Mouse (Mus musculus) cortical plate, adult 2 months (tissue): Measurements from ENCODE around the gene Fam49a. TPM values are rescaled to one million over a fixed set of nuclear protein-coding genes. Genes with fewer than 3 reads are reported as not detected.
"Not testable (repeated sequence)": the region's sequence is repeated elsewhere in the genome, so short reads cannot be mapped to it uniquely, and the experiment has no call there.

ENCODE experiments used
- H3K27ac ChIP-seq: fragments of 200-500 bp; 2 replicates; pipeline ENCODE4 v1.5.1; 2012; ENCODE audit warnings: low read length, control low read depth, inconsistent platforms; ENCODE audit not compliant: insufficient read depth
- H3K4me1 ChIP-seq: fragments of 200-500 bp; 2 replicates; pipeline ENCODE4 v1.6.1; 2011; ENCODE audit warnings: low read length; ENCODE audit not compliant: control insufficient read depth, insufficient read depth
- H3K4me3 ChIP-seq: fragments of 200-500 bp; 2 replicates; pipeline ENCODE4 v1.5.1; 2011; ENCODE audit warnings: mild to moderate bottlenecking, low read length, control low read depth; ENCODE audit not compliant: insufficient read depth
- CTCF ChIP-seq: fragments of 200-500 bp; IDR thresholded peaks from 2 replicates; pipeline ENCODE4 v1.5.1; 2011; ENCODE audit warnings: mild to moderate bottlenecking, control low read depth, low read length; ENCODE audit not compliant: insufficient read depth; ENCODE audit errors: extremely low read depth
- POLR2A ChIP-seq: fragments of 200-500 bp; IDR thresholded peaks from 2 replicates; pipeline ENCODE4 v1.6.1; 2011; ENCODE audit warnings: mild to moderate bottlenecking, low read length, control low read depth; ENCODE audit not compliant: insufficient read depth; ENCODE audit errors: extremely low read depth
- polyA plus RNA-seq: library from polyadenylated mRNA; depleted of rRNA; stranded (reverse); fragments of >200 nt; gene quantifications from 2 replicates; pipeline ENCODE4 v1.2.3, GENCODE M21; 2012

The Fam49a gene
- polyA plus RNA-seq, 1 experiment, result 78.9 TPM

- Histone ChIP-seq H3K4me1 (peaks cover 23% of the 10 kb centered on the region), H3K27ac (no peak overlapping the region), H3K4me3 (no peak overlapping the region)
- peak; percentile 29; the same call in 1 of the 2 replicates for TF ChIP-seq CTCF
- no peak for TF ChIP-seq POLR2A
Observed at GRCm38 (mm10) chr12:12318140-12318734, 56.3 kb downstream of the Fam49a start.

GRCm38 (mm10) chr12:12320693-12321092, 58.8 kb downstream of the Fam49a start:
- H3K4me1 ChIP-seq, result peaks cover 16% of the 10 kb centered on the region
- TF ChIP-seq CTCF, result no peak
- TF ChIP-seq POLR2A, result no peak
- no peak overlapping the region for H3K27ac ChIP-seq
- H3K4me3 ChIP-seq, result no peak overlapping the region

DNA sequence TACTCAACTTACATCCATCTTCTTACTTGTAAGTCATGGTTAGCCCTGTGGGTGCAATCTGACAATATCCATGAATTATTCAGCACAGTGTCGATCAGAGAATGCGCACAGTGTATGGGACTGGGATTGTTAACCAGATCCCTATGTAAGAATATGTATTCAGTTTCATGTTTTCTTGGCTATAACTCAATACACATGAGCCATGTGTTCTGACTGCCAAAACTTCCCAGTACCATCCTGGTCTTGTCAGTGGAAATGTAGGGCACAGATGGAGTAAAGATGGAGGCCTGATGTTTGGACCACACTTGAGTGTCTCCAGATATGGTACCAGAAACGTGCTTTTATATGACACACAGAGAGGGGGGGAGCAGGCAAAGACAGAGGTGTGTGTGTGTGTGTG, 59.2 kb downstream of the Fam49a start:
- Histone ChIP-seq H3K4me3 (no peak overlapping the region), H3K27ac (no peak overlapping the region), H3K4me1 (peaks cover 15% of the 10 kb centered on the region)
- TF ChIP-seq CTCF (no peak), POLR2A (no peak)

GRCm38 (mm10) chr12:12323084-12323483, 61.1 kb downstream of the Fam49a start:
- Histone ChIP-seq H3K4me1 (peaks cover 4% of the 10 kb centered on the region), H3K27ac (no peak overlapping the region), H3K4me3 (no peak overlapping the region)
- no peak for TF ChIP-seq CTCF
- no peak for TF ChIP-seq POLR2A

DNA sequence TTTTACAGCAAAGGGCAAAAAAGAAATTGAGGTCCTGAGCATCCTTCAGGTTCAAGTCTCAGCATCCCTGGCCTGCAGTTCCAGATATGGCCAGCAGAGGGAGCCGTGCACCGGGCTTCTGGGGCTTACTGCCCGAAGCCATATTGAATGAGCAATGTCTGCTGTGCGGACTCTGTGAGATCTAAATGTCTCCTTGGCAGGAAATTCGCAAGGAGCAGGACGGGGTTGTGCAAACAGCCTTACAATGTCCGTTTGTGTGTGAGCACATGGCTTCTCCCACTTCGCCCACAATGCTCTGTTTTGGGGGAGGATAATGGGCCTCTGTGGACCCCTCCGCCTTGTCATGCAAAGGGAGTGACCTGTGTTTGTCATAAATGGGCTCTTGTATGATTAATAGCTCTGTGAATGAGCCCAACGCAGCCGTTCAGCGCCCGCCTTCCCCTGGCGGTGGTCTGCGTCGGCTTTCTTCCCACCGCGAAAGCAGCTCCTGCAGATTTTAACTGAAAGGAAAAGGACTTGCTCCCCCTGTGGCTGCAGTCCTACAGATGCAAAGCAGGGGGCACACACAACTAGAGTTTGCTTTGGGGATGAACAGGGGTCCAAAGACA, 61.8 kb downstream of the Fam49a start:
- H3K27ac ChIP-seq, result no peak overlapping the region
- peak; percentile 90 for TF ChIP-seq CTCF
- TF ChIP-seq POLR2A, result no peak
- peaks cover 3% of the 10 kb centered on the region for H3K4me1 ChIP-seq
- H3K4me3 ChIP-seq, result no peak overlapping the region

GRCm38 (mm10) chr12:12324266-12324665, 62.3 kb downstream of the Fam49a start:
- not testable (repeated sequence) for H3K27ac ChIP-seq, H3K4me3 ChIP-seq, H3K4me1 ChIP-seq

GRCm38 (mm10) chr12:12333526-12334310, 71.8 kb downstream of the Fam49a start:
- no peak overlapping the region for H3K27ac ChIP-seq
- TF ChIP-seq CTCF, result no peak
- TF ChIP-seq POLR2A, result no peak

GRCm38 (mm10) chr12:12334486-12334885, 72.5 kb downstream of the Fam49a start:
- H3K4me3 ChIP-seq, result no peak overlapping the region

More at GRCm38 (mm10) chr12:12333526-12334310, 71.8 kb downstream of the Fam49a start:
- Histone ChIP-seq H3K4me3 (no peak overlapping the region), H3K4me1 (peaks cover 8% of the 10 kb centered on the region)

DNA sequence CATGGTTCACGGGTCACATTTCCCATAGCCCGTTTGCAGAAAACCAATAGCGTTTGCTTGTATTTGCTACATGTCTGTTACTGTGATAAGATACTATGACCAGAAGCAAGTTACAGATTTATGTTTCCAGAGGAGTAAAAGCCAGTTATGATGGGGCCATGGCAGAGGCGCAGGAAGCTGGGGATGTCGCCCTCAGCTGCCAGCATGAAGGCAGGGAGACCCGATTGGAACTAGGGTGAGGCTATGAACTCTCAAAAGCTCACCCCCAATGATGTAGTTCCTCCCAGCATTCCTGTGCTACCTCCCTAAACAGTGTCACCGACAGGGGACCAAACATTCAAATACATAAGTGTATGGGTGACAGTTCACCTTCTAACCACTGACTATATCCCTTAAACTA, 73.6 kb downstream of the Fam49a start:
- no peak overlapping the region for H3K4me3 ChIP-seq
- no peak for TF ChIP-seq CTCF
- TF ChIP-seq POLR2A, result no peak
- no peak overlapping the region for H3K27ac ChIP-seq
- H3K4me1 ChIP-seq, result peaks cover 8% of the 10 kb centered on the region

More at GRCm38 (mm10) chr12:12334486-12334885, 72.5 kb downstream of the Fam49a start:
- Histone ChIP-seq H3K27ac (no peak overlapping the region), H3K4me1 (peaks cover 8% of the 10 kb centered on the region)
- TF ChIP-seq CTCF (no peak), POLR2A (no peak)

DNA sequence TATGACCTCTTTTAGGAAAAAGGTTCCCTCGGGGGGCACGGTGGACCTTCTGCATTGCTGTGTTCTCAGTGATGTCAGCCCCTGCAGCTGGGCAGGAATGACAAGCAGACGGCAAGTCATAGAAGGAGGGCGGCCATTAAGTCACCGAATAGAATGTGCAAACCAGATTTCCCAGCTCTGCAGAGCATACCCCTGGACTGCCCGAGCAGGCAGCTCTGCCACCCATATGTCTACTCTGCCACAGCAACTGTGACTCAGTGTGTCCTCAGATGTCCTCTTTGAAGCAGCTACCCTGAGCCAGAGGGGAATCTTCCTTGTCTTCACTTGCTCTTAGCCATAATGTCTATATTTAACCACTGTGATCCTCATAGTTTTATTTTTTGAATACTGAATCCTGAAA, 75.4 kb downstream of the Fam49a start:
- H3K27ac ChIP-seq, result 0 out of 2 replicates have a peak overlapping the region, but pooled peaks have one; percentile 31
- peaks cover 8% of the 10 kb centered on the region for H3K4me1 ChIP-seq
- TF ChIP-seq CTCF (no peak), POLR2A (no peak)
- H3K4me3 ChIP-seq, result no peak overlapping the region
